Mouse (Mus musculus): Measurements from ENCODE around the gene Dennd1a.

DNA sequence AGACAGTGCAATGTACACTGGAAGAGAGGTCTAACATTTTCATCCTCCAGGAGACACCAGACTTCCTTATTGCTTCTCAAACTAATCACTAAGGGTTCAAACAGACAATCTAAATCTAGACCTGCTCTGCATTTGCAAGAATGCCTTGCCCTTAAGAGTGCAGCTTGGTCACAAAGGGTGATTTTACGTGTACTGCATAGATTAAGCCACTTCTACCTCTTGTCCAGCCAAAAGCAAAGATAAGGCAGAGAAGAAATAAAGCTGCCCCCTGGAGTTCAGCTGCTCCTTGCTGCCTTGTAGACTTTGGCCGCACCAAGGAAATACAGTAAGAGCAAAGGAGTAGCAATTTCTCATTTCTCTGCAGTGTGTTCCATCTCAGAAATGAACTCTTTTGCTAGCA lies 172.2 kb downstream of the Dennd1a start:
- TF ChIP-seq CTCF (IDR thresholded peaks at IDR 0.05; ENCODE audit: insufficient read depth, low read length) = no peak
- TF ChIP-seq POLR2A (IDR thresholded peaks at IDR 0.05; ENCODE audit: borderline replicate concordance, extremely low read depth, low read depth, low read length) = no peak
